Mouse (Mus musculus) liver, adult 2 months (tissue): Measurements from ENCODE around the gene Sept12. TPM values are rescaled to one million over a fixed set of nuclear protein-coding genes. Genes with fewer than 3 reads are reported as not detected.

ENCODE experiments used
- DNase-seq: peaks from one replicate; pipeline ENCODE4 v3.0.0-alpha.2; 2011; ENCODE audit warnings: low read depth, low spot score; ENCODE audit errors: extremely low read depth
- H3K27ac ChIP-seq: fragments of 200-500 bp; replicated peaks from 2 replicates; pipeline ENCODE4 v1.5.1; 2012; ENCODE audit warnings: low read depth, mild to moderate bottlenecking, control low read depth, inconsistent platforms, low read length; ENCODE audit not compliant: insufficient read depth
- H3K27me3 ChIP-seq: fragments of 200-500 bp; 2 replicates; pipeline ENCODE4 v1.6.1; 2012; ENCODE audit warnings: mild to moderate bottlenecking, moderate library complexity, low read length, inconsistent platforms; ENCODE audit not compliant: control insufficient read depth, insufficient read depth
- H3K36me3 ChIP-seq: fragments of 200-500 bp; 2 replicates; pipeline ENCODE4 v1.6.1; 2012; ENCODE audit warnings: low read length, inconsistent platforms; ENCODE audit not compliant: control insufficient read depth, insufficient read depth
- H3K4me1 ChIP-seq: fragments of 200-500 bp; 2 replicates; pipeline ENCODE4 v1.6.1; 2011; ENCODE audit warnings: low read length; ENCODE audit not compliant: control insufficient read depth, insufficient read depth
- H3K4me3 ChIP-seq: fragments of 200-500 bp; 2 replicates; pipeline ENCODE4 v1.5.1; 2011; ENCODE audit warnings: low read depth, mild to moderate bottlenecking, control low read depth, low read length, moderate library complexity; ENCODE audit not compliant: insufficient read depth
- H3K79me2 ChIP-seq: fragments of 200-500 bp; 2 replicates; pipeline ENCODE4 v1.6.1; 2012; ENCODE audit warnings: inconsistent platforms, mild to moderate bottlenecking, low read length, moderate library complexity; ENCODE audit not compliant: control insufficient read depth, insufficient read depth
- H3K9ac ChIP-seq: fragments of 200-500 bp; 2 replicates; pipeline ENCODE4 v1.6.1; 2012; ENCODE audit warnings: low read depth, mild to moderate bottlenecking, control low read depth, inconsistent platforms, low read length
- CTCF ChIP-seq: fragments of 200-500 bp; IDR thresholded peaks from 2 replicates; pipeline ENCODE4 v1.5.1; 2011; ENCODE audit warnings: low read depth, low read length, control low read depth
- POLR2A ChIP-seq: fragments of 200-500 bp; IDR thresholded peaks from 2 replicates; pipeline ENCODE4 v1.6.1; 2011; ENCODE audit warnings: low read length, control low read depth; ENCODE audit not compliant: insufficient read depth; ENCODE audit errors: extremely low read depth
- WGBS: fragments of 180-500 bp; shearing (Covaris S2); methylation state at CpG from one replicate; pipeline ENCODE4 v1.1.7; 2018; 5-methylcytosine and 5-hydroxymethylcytosine counted together
- polyA plus RNA-seq: library from polyadenylated mRNA; depleted of rRNA; stranded (reverse); fragments of >200 nt; gene quantifications from 2 replicates; pipeline ENCODE4 v1.2.3, GENCODE M21; 2012
- total RNA-seq: library from RNA; depleted of rRNA; stranded (reverse); fragments of >200 nt; gene quantifications from 2 replicates; pipeline ENCODE4 v1.2.3, GENCODE M21; 2014

The Sept12 gene
- total and polyA plus RNA-seq, 2 experiments = not detected

DNA sequence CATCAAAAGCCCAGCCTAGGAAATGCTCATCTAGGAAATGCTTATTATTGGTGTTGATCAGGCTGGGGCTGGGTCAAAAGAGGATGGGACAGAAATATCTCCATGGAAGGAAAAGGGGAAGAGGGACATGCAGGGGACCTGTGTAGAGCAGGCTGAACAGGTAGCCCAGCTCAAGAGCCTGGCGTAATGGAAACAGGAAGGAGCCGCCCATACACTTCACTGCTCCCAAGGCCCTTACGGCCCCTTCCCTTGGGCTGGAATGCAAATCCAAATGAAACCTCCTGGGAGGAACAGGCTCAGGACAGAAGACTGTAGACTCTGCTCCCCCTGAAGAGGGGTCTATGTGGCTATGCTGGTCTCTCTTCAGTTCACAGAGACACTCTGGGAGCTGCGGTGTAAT, 16.9 kb upstream of the Sept12 start:
- no peak overlapping the region for H3K4me3 ChIP-seq
- no peak for TF ChIP-seq POLR2A
- peaks cover 37% of the 10 kb centered on the region for H3K36me3 ChIP-seq
- H3K27ac ChIP-seq = no peak overlapping the region
- no peaks in the 10 kb centered on the region for H3K27me3 ChIP-seq
- no peak overlapping the region for H3K9ac ChIP-seq
- 88% methylated on average over 4 of the region's 4 CpGs for WGBS
- DNase-seq = no peak
- H3K79me2 ChIP-seq = no peaks in the 10 kb centered on the region
- peaks cover 9% of the 10 kb centered on the region for H3K4me1 ChIP-seq

GRCm38 (mm10) chr16:5013054-5013838, 15.6 kb upstream of the Sept12 start, which contains the start of gene Rogdi:
TSS of gene Rogdi (minus strand) at chr16:5013553.
- Histone ChIP-seq H3K4me1 (peaks cover 9% of the 10 kb centered on the region), H3K79me2 (no peaks in the 10 kb centered on the region), H3K4me3 (peak within 1 kb of the TSS; percentile 77), H3K27ac (peak within 1 kb of the TSS; percentile 0; the same call in 1 of the 2 replicates), H3K36me3 (peaks cover 23% of the 10 kb centered on the region), H3K27me3 (no peaks in the 10 kb centered on the region), H3K9ac (peak within 1 kb of the TSS; percentile 77)
- peak; percentile 77 for TF ChIP-seq POLR2A
- TF ChIP-seq CTCF = peak; percentile 29; the same call in 1 of the 2 replicates
- DNase-seq = peak; percentile 95
- WGBS = under 1% methylated on average over 62 of the region's 63 CpGs

DNA sequence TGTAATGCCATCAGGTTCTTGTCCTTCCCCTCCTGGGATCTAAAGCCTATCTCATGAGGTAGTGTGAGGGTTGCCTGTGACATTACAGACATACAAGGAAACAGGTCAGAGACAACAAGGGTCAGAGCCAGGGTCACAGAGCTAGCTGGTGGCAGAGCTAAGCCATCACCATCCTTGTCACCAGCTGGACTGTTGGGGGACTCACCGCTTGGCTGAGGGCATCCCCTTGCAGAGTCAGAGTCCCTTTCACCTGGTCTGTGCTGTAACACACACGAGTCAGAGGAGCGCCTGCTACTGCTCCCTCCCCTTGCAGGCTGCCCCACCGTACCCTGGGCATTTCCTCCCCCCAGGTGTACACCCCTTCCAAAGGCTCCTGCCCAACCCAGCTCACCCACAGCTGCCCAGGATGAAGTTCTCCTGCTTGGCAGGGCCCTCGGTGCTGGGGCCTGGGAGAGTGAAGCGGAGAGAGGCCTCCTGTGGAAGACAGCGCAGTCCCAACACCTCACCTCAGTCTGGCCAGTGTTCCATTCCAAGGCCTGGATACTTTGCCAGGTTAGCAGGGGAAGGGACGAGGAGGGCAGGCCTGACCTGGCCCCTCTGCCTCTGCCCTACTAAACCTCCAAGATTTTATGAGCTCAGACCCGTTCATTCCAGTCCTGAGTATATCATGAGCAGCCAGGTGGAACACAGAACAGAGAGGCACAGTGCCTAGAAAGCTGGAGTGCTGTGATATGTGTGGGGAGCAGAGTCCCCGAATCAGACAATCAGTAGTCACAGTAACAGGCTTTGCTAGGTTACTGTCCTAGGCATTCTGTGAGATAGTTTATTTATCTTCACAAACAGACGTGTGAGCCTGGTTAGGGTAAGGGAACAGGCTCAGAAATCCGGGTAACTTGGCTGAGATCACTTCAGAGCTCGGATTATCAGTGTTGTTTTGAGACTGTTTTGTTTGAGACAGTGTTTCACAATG, 14.7 kb upstream of the Sept12 start:
- H3K9ac ChIP-seq = peak overlapping the region; percentile 77
- no peak for DNase-seq
- H3K79me2 ChIP-seq = no peaks in the 10 kb centered on the region
- TF ChIP-seq CTCF = no peak
- TF ChIP-seq POLR2A = no peak
- H3K27ac ChIP-seq = no peak overlapping the region; the same call in 1 of the 2 replicates
- 33% methylated on average over 13 of the region's 13 CpGs for WGBS
- peaks cover 15% of the 10 kb centered on the region for H3K36me3 ChIP-seq
- peaks cover 9% of the 10 kb centered on the region for H3K4me1 ChIP-seq
- H3K4me3 ChIP-seq = peak overlapping the region; percentile 77; the same call in 1 of the 2 replicates
- no peaks in the 10 kb centered on the region for H3K27me3 ChIP-seq

DNA sequence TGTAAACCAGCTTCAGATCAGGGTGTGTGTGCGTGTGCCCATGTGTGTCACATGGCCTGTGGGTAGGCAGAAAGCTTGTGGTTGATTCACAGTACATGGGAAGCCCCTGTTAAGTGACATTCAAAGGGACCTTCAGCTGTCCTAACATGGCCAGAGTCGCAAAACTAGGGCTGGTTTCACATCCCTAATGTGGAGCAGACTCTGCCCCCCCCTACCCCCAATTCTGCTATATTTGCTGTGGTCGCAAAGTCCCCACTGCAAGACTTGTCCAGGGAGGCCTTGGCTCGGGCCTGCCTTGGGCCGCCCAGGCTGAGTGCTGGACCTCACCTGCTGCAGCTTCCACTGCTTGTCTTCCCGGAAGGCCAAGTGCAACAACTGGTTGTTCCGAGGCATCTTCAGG, 13.6 kb upstream of the Sept12 start:
- 85% methylated on average over 7 of the region's 7 CpGs for WGBS
- peaks cover 6% of the 10 kb centered on the region for H3K36me3 ChIP-seq
- no peak for DNase-seq
- H3K4me3 ChIP-seq = no peak overlapping the region
- H3K27me3 ChIP-seq = no peaks in the 10 kb centered on the region
- no peak overlapping the region for H3K27ac ChIP-seq
- no peak overlapping the region for H3K9ac ChIP-seq
- peaks cover 9% of the 10 kb centered on the region for H3K4me1 ChIP-seq
- TF ChIP-seq POLR2A = no peak
- no peak for TF ChIP-seq CTCF
- no peaks in the 10 kb centered on the region for H3K79me2 ChIP-seq

- TF ChIP-seq CTCF (no peak), POLR2A (no peak)
- H3K79me2 ChIP-seq = no peaks in the 10 kb centered on the region
- H3K9ac ChIP-seq = no peak overlapping the region
- WGBS = 89% methylated on average over 10 of the region's 10 CpGs
- DNase-seq = no peak
- no peaks in the 10 kb centered on the region for H3K27me3 ChIP-seq
- no peak overlapping the region for H3K27ac ChIP-seq
- no peak overlapping the region for H3K4me3 ChIP-seq
- H3K4me1 ChIP-seq = peaks cover 9% of the 10 kb centered on the region
- H3K36me3 ChIP-seq = peaks cover 3% of the 10 kb centered on the region; the same call in 1 of the 2 replicates
These were observed 12.8 kb upstream of the Sept12 start for GRCm38 (mm10) chr16:5010371-5010935.
